Mouse (Mus musculus) liver, embryonic 14.5 days (tissue): ENCODE measurements around the gene Nol12.

Source experiments
- CTCF ChIP-seq: IDR thresholded peaks from 2 replicates; pipeline ENCODE4 v1.5.1; 2016; ENCODE audit warnings: antibody characterized with exemption, low read depth, control low read depth
- EP300 ChIP-seq: IDR thresholded peaks from 2 replicates; pipeline ENCODE4 v1.6.1; 2016; ENCODE audit warnings: antibody characterized with exemption, low read depth

DNA sequence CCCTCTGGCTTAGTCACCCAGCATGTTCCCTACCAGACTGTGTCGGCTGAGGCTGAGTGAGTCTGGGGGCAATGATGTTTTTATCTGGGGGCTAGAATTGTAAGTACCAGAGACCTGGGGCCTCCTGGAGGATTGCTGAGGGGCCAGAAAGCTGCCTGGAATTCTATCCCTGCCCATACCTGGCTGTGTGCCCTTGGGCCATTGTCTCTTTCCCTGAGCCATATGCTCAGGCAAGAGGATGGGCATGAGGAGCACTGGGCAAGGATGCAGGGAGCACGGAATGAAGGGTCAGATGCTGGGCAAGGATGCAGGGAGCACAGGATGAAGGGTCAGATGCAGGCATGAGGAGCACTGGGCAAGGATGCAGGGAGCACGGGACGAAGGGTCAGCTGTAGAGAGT is 45.4 kb downstream of the Nol12 start:
- no peak for TF ChIP-seq CTCF
- TF ChIP-seq EP300 = no peak
